Mouse (Mus musculus) myocyte (in vitro differentiated cells): ENCODE measurements around the gene Gm7534. TPM values are rescaled to one million over a fixed set of nuclear protein-coding genes. Genes with fewer than 3 reads are reported as not detected.

Experiments used
- H3K27me3 ChIP-seq: one replicate; pipeline ENCODE4 v1.6.1; 2011; ENCODE audit not compliant: control insufficient read depth, insufficient read depth, insufficient read length
- H3K36me3 ChIP-seq: one replicate; pipeline ENCODE4 v1.6.1; 2011; ENCODE audit not compliant: control insufficient read depth, insufficient read depth
- H3K4me2 ChIP-seq: one replicate; pipeline ENCODE4 v1.6.1; 2011; ENCODE audit warnings: low read depth, control low read depth
- H3K4me3 ChIP-seq: one replicate; pipeline ENCODE4 v1.5.1; 2011; ENCODE audit warnings: mild to moderate bottlenecking, control low read depth, moderate library complexity
- H3K79me2 ChIP-seq: one replicate; pipeline ENCODE4 v1.6.1; 2011; ENCODE audit not compliant: control insufficient read depth, insufficient read depth
- H3ac ChIP-seq: one replicate; pipeline ENCODE4 v1.6.1; 2011; ENCODE audit not compliant: control insufficient read depth, insufficient read length
- CEBPB ChIP-seq: IDR thresholded peaks from 2 replicates; pipeline ENCODE4 v1.6.1; 2011; ENCODE audit warnings: mild to moderate bottlenecking, moderate library complexity; ENCODE audit not compliant: poor library complexity, insufficient read depth, severe bottlenecking
- E2F4 ChIP-seq: IDR thresholded peaks from one replicate; pipeline ENCODE4 v1.6.1; 2011; ENCODE audit warnings: mild to moderate bottlenecking, control low read depth, moderate library complexity; ENCODE audit not compliant: insufficient read depth
- MAX ChIP-seq: IDR thresholded peaks from one replicate; pipeline ENCODE4 v1.6.1; 2011; ENCODE audit warnings: low read depth, mild to moderate bottlenecking, control low read depth
- MYOD1 ChIP-seq, 3 experiments: IDR thresholded peaks; one replicate each; pipeline ENCODE4 v1.6.1; 2011; ENCODE audit warnings: control low read depth in 2 of 3, low read depth in 2 of 3, mild to moderate bottlenecking in 2 of 3, moderate library complexity in 1 of 3; ENCODE audit not compliant: insufficient read length in 2 of 3, control insufficient read depth in 1 of 3
- MYOG ChIP-seq, 3 experiments: IDR thresholded peaks; one replicate each; pipeline ENCODE4 v1.6.1; 2011; ENCODE audit warnings: control low read depth in 2 of 3, low read depth in 2 of 3, mild to moderate bottlenecking in 2 of 3; ENCODE audit not compliant: insufficient read length in 2 of 3, control insufficient read depth in 1 of 3, insufficient read depth in 1 of 3
- POLR2A ChIP-seq: IDR thresholded peaks from one replicate; pipeline ENCODE4 v1.6.1; 2011; ENCODE audit warnings: low read depth, mild to moderate bottlenecking, control low read depth, moderate library complexity; ENCODE audit not compliant: insufficient read length
- POLR2AphosphoS2 ChIP-seq: IDR thresholded peaks from one replicate; pipeline ENCODE4 v1.6.1; 2011; ENCODE audit warnings: low read depth, control low read depth; ENCODE audit not compliant: insufficient read length
- REST ChIP-seq: IDR thresholded peaks from one replicate; pipeline ENCODE4 v1.6.1; 2011; ENCODE audit warnings: mild to moderate bottlenecking, control low read depth, moderate library complexity; ENCODE audit not compliant: insufficient read depth, insufficient read length
- SRF ChIP-seq: IDR thresholded peaks from one replicate; pipeline ENCODE4 v1.6.1; 2011; ENCODE audit warnings: low read depth; ENCODE audit not compliant: control insufficient read depth, insufficient read length
- TCF12 ChIP-seq: IDR thresholded peaks from one replicate; pipeline ENCODE4 v1.6.1; 2011; ENCODE audit warnings: mild to moderate bottlenecking, control low read depth; ENCODE audit not compliant: poor library complexity, insufficient read depth, severe bottlenecking
- TCF3 ChIP-seq: IDR thresholded peaks from one replicate; pipeline ENCODE4 v1.6.1; 2011; ENCODE audit warnings: low read depth, control low read depth; ENCODE audit not compliant: insufficient read length
- USF1 ChIP-seq: IDR thresholded peaks from one replicate; pipeline ENCODE4 v1.6.1; 2011; ENCODE audit warnings: low read depth, mild to moderate bottlenecking, control low read depth, moderate library complexity
- polyA plus RNA-seq: library from polyadenylated mRNA; unstranded; fragments of >200 nt; fragmentation: generic; extraction: Trizol; gene quantifications from one replicate; pipeline ENCODE4 v1.2.1, GENCODE M21; 2012; ENCODE audit warnings: missing spikeins

Gene Gm7534
- polyA plus RNA-seq, 1 experiment: not detected

DNA sequence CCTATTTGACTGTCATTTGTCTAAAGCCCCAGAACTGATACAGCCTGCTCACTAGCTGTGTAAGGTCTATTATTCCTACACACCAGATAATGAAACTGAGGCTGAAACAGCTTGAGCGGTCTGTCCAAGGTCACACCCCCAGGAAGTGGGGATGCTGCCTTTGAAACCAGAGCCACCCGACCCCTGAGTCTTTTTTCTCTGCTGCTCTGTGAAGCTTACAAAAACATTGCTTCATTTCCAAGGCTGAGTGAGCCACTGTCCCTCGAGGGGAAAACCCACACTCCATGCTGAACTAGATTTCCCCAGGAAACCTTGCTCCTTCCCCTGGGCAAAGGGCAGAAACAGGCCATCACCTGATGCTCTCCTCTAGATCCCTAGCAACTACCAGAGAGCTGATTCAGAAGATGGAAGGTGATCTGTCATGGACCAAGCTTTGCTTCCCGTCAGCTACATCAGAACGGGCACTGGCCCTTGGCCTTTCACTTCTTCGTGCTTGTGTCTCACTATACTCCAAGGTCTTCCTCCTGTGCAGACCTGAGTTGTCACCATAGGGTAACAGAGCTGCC is 3.8 kb upstream of the Gm7534 start:
- no peak for TF ChIP-seq USF1
- no peak for TF ChIP-seq E2F4
- TF ChIP-seq CEBPB: no peak
- TF ChIP-seq POLR2AphosphoS2: no peak
- TF ChIP-seq SRF: no peak
- no peak for TF ChIP-seq TCF3
- no peak for TF ChIP-seq REST
- TF ChIP-seq MYOG (IDR thresholded peaks at IDR 0.05; ENCODE audit: control insufficient read depth in 1 of 3, insufficient read depth in 1 of 3, insufficient read length in 2 of 3, low read depth in 2 of 3): no peak
- TF ChIP-seq TCF12: no peak
- no peak for TF ChIP-seq MYOD1 (IDR thresholded peaks at IDR 0.05; ENCODE audit: control insufficient read depth in 1 of 3, insufficient read length in 2 of 3, low read depth in 2 of 3)
- no peak for TF ChIP-seq MAX
- TF ChIP-seq POLR2A: no peak
- no peaks in the 10 kb centered on the region for H3K79me2 ChIP-seq
- no peak overlapping the region for H3K4me3 ChIP-seq
- H3K4me2 ChIP-seq: peak overlapping the region; percentile 24
- no peak overlapping the region for H3ac ChIP-seq
- no peaks in the 10 kb centered on the region for H3K36me3 ChIP-seq
- peaks cover 15% of the 10 kb centered on the region for H3K27me3 ChIP-seq

DNA sequence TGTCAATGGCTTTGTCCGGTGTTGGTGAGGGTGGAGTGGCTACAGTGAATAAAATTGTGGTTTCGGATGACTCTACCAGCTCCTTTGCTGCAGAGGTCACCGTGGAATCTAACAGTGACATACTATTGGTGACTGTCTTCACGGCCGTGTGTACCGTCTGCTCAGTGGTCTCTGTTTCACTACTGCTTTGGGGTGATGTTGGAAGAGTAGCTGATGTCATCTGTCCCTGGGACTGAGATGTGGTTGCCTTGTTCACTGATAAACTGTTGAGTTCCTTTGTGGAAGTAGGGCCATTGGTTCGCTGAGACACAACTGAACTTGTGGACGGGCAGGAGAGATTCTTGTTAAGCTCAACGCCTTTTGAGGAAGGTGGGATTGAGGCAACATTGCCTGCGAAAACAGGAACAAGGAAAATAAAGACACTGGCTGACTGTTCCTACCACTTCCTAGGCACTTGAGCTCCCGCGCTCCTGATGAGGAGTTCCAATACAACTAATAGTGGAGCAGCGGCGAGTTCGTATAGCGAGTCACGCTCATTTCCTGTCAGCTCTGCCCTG is 614 bp upstream of the Gm7534 start:
- no peaks in the 10 kb centered on the region for H3K79me2 ChIP-seq
- TF ChIP-seq TCF12: no peak
- TF ChIP-seq MYOD1 (IDR thresholded peaks at IDR 0.05; ENCODE audit: control insufficient read depth in 1 of 3, insufficient read length in 2 of 3, low read depth in 2 of 3): no peak
- no peak for TF ChIP-seq REST
- no peak for TF ChIP-seq SRF
- TF ChIP-seq USF1: no peak
- no peak for TF ChIP-seq TCF3
- TF ChIP-seq POLR2A: no peak
- TF ChIP-seq E2F4: no peak
- no peak for TF ChIP-seq MYOG (IDR thresholded peaks at IDR 0.05; ENCODE audit: control insufficient read depth in 1 of 3, insufficient read depth in 1 of 3, insufficient read length in 2 of 3, low read depth in 2 of 3)
- TF ChIP-seq CEBPB: no peak
- TF ChIP-seq POLR2AphosphoS2: no peak
- no peak for TF ChIP-seq MAX
- H3K36me3 ChIP-seq: no peaks in the 10 kb centered on the region
- peaks cover 7% of the 10 kb centered on the region for H3K27me3 ChIP-seq
- H3K4me3 ChIP-seq: no peak overlapping the region
- H3ac ChIP-seq: no peak overlapping the region
- H3K4me2 ChIP-seq: no peak overlapping the region

DNA sequence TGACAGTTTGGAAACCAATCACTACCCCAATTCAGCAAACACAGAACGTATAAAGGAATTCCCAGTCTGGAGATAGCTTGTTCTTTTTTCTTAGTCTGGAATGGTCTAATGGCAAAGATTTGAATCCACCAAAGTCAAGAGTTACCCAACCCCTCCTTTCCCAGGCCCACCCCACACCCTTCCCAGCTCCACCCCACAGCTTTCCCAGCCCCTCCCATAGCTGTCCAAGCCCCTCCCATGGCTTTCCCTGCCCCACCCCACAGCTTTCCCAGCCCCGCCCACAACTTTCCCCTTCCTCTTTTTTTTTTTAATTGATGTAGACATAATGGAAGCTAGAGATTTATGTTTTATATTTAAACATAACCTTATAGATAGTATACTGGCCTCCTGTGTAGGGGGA is 3.4 kb downstream of the Gm7534 start:
- Histone ChIP-seq H3K27me3 (peaks cover 7% of the 10 kb centered on the region), H3K79me2 (no peaks in the 10 kb centered on the region), H3ac (no peak overlapping the region), H3K4me3 (no peak overlapping the region), H3K36me3 (no peaks in the 10 kb centered on the region), H3K4me2 (no peak overlapping the region)
- TF ChIP-seq TCF3 (no peak), REST (no peak), POLR2AphosphoS2 (no peak), MAX (no peak), TCF12 (no peak), E2F4 (no peak), USF1 (no peak), POLR2A (no peak), SRF (no peak), CEBPB (no peak), MYOD1 (IDR thresholded peaks at IDR 0.05; ENCODE audit: control insufficient read depth in 1 of 3, insufficient read length in 2 of 3, low read depth in 2 of 3) (no peak), MYOG (IDR thresholded peaks at IDR 0.05; ENCODE audit: control insufficient read depth in 1 of 3, insufficient read depth in 1 of 3, insufficient read length in 2 of 3, low read depth in 2 of 3) (no peak)

DNA sequence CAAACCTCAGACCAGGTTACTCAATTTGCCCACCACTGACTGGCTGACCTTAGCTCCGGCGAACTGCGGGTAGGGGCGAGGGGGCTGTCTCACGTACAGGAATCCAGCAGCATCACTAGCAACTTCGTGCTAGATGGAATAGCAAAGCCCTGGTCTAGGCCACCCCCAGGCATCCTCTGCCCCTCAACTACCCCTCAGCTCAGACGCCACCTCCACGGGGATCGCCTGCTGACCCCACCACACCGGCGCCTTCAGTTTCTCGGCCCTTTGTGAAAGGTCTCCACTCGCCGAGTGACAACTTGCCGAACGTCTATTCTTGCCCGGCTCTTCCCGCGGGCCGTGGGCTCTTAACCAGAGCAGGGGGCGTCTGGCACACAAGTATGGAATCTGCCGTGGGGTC is 16.5 kb downstream of the Gm7534 start:
- Histone ChIP-seq H3K27me3 (peaks cover 3% of the 10 kb centered on the region), H3K36me3 (no peaks in the 10 kb centered on the region), H3K79me2 (peaks cover 31% of the 10 kb centered on the region), H3K4me2 (peak overlapping the region; percentile 88), H3K4me3 (peak overlapping the region; percentile 87), H3ac (peak overlapping the region; percentile 39)
- TF ChIP-seq CEBPB (no peak), MAX (no peak), SRF (no peak), POLR2AphosphoS2 (no peak), E2F4 (no peak), MYOG (IDR thresholded peaks at IDR 0.05; ENCODE audit: control insufficient read depth in 1 of 3, insufficient read depth in 1 of 3, insufficient read length in 2 of 3, low read depth in 2 of 3) (no peak), POLR2A (no peak), USF1 (no peak), REST (no peak), TCF12 (no peak), TCF3 (no peak), MYOD1 (IDR thresholded peaks at IDR 0.05; ENCODE audit: control insufficient read depth in 1 of 3, insufficient read length in 2 of 3, low read depth in 2 of 3) (no peak)
